Mouse (Mus musculus): Measurements from ENCODE around the gene Hsd17b10.

- TF ChIP-seq FLI1 (IDR thresholded peaks at IDR 0.05; ENCODE audit: low read length): no peak
- no peak for TF ChIP-seq GATA1 (IDR thresholded peaks at IDR 0.05; ENCODE audit: borderline replicate concordance, low read length)
Observed at GRCm38 (mm10) chrX:151999006-151999710, 2.5 kb upstream of the Hsd17b10 start.

Measured in megakaryocyte, embryonic 14.5 days (primary cell).